Mouse (Mus musculus): ENCODE results near the gene Peli2. TPM values are rescaled to one million over a fixed set of nuclear protein-coding genes. Genes with fewer than 3 reads are reported as not detected.

Gene Peli2
- total and polyA plus RNA-seq, 3 experiments = not detected

DNA sequence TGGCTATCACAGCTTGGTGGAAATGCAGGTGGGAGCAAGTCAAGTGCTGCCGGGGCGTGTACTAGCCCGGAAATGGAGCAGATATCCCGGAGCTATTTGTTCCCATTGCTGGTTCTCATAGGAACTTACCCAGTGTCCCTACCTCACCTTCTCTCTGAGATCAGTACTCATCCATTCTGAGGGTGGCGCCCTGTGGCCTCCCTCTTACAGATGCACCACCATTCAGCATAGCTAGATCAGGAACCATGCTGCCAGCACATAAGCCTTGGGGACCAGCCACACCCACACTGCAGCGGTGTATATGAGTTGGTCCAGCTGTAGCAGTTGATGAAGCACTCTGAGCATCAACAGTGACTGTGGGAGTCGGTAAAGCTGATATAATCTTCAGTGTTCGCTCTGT is 52.3 kb downstream of the Peli2 start:
- in situ Hi-C loops (cut with MboI; ENCODE audit: low pct_ligation_motif_present, low pct_unique_long_range_greater_than_20kb, low sequenced_read_pairs) (no loop called here), dilution Hi-C loops (cut with MboI; ENCODE audit: extremely low pct_ligation_motif_present, extremely low pct_unique_long_range_greater_than_20kb, low sequenced_read_pairs) (no loop called here)
- Histone ChIP-seq H3K36me3 (replicated peaks in 1 of 2; ENCODE audit: control insufficient read depth in 1 of 2, insufficient read depth in 1 of 2, low read length in 1 of 2) (no peaks in the 10 kb centered on the region), H3K27me3 (replicated peaks) (no peaks in the 10 kb centered on the region), H3K9me3 (replicated peaks; ENCODE audit: low read length) (no peaks in the 10 kb centered on the region), H3K9ac (ENCODE audit: insufficient read depth, low read depth) (no peak overlapping the region), H3K4me3 (replicated peaks in 1 of 3; ENCODE audit: low read depth in 2 of 3, low read length in 2 of 3, poor library complexity in 1 of 3) (no peak overlapping the region), H3K4me2 (ENCODE audit: insufficient read depth, low read depth, poor library complexity, severe bottlenecking) (no peak overlapping the region), H3K79me2 (replicated peaks; ENCODE audit: control insufficient read depth, extremely low read depth, insufficient read depth, poor library complexity, severe bottlenecking) (no peaks in the 10 kb centered on the region), H3K4me1 (ENCODE audit: control insufficient read depth in 1 of 2, insufficient read depth in 2 of 2) (peaks cover 0 to 9% of the 10 kb centered on the region in 2 experiments; a peak in 2 of 4 replicates), H3K27ac (ENCODE audit: insufficient read depth, low read depth) (no peak overlapping the region)
- TF ChIP-seq NRF1 (IDR thresholded peaks at IDR 0.05; ENCODE audit: low read depth, low read length) = no peak
- TF ChIP-seq ETS1 (conservative IDR thresholded peaks at IDR 0.05; ENCODE audit: low read depth, low read length) = no peak
- TF ChIP-seq TCF12 (IDR thresholded peaks at IDR 0.05; ENCODE audit: low read depth, low read length) = no peak
- TF ChIP-seq MEF2A (IDR thresholded peaks at IDR 0.05; ENCODE audit: borderline replicate concordance, low read depth, low read length) = no peak
- TF ChIP-seq EP300 (IDR thresholded peaks at IDR 0.05; ENCODE audit: low read length) = no peak
- TF ChIP-seq IRF4 (IDR thresholded peaks at IDR 0.05; ENCODE audit: low read depth, low read length) = no peak
- TF ChIP-seq NELFE (IDR thresholded peaks at IDR 0.05; ENCODE audit: low read depth, low read length) = no peak
- TF ChIP-seq ZC3H11A (IDR thresholded peaks at IDR 0.05; ENCODE audit: low read depth, low read length) = no peak
- DNase-seq (ENCODE audit: extremely low read depth) = no peak

DNA sequence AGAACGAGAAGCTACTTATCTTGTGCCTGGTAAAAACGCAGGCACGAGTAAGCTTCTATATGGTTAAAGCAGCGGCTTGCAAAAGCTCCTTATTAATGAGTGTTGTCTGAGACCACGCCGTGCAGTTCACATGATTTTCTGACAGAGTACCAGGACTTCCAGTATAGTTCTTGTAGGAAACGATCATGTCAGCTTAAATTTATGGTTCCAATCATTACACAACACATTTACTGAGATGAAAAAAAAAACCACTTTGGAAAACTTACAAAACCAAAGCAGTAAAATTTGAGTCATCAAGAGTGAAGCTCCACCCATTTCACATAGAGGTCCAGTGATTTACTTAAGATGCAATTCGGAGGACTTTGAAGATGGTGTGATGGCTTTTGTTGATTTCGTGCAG is 53.2 kb downstream of the Peli2 start:
- Histone ChIP-seq H3K4me3 (replicated peaks in 1 of 3; ENCODE audit: low read depth in 2 of 3, low read length in 2 of 3, poor library complexity in 1 of 3) (no peak overlapping the region), H3K9ac (ENCODE audit: insufficient read depth, low read depth) (no peak overlapping the region), H3K4me2 (ENCODE audit: insufficient read depth, low read depth, poor library complexity, severe bottlenecking) (no peak overlapping the region), H3K9me3 (replicated peaks; ENCODE audit: low read length) (no peaks in the 10 kb centered on the region), H3K36me3 (replicated peaks in 1 of 2; ENCODE audit: control insufficient read depth in 1 of 2, insufficient read depth in 1 of 2, low read length in 1 of 2) (no peaks in the 10 kb centered on the region), H3K4me1 (ENCODE audit: control insufficient read depth in 1 of 2, insufficient read depth in 2 of 2) (peaks cover 3 to 17% of the 10 kb centered on the region in 2 experiments; a peak in 3 of 4 replicates), H3K27ac (ENCODE audit: insufficient read depth, low read depth) (no peak overlapping the region), H3K27me3 (replicated peaks) (no peaks in the 10 kb centered on the region), H3K79me2 (replicated peaks; ENCODE audit: control insufficient read depth, extremely low read depth, insufficient read depth, poor library complexity, severe bottlenecking) (no peaks in the 10 kb centered on the region)
- dilution Hi-C loops (cut with MboI; ENCODE audit: extremely low pct_ligation_motif_present, extremely low pct_unique_long_range_greater_than_20kb, low sequenced_read_pairs) = no loop called here
- TF ChIP-seq POLR2AphosphoS2 (IDR thresholded peaks at IDR 0.05; ENCODE audit: low read depth, low read length) (no peak), NRF1 (IDR thresholded peaks at IDR 0.05; ENCODE audit: low read depth, low read length) (no peak), POLR2A (IDR thresholded peaks at IDR 0.05; ENCODE audit: low read depth, low read length) (no peak), ZC3H11A (IDR thresholded peaks at IDR 0.05; ENCODE audit: low read depth, low read length) (no peak)
- in situ Hi-C loops (cut with MboI; ENCODE audit: low pct_ligation_motif_present, low pct_unique_long_range_greater_than_20kb, low sequenced_read_pairs) = no loop called here
- no peak for DNase-seq (ENCODE audit: extremely low read depth)

DNA sequence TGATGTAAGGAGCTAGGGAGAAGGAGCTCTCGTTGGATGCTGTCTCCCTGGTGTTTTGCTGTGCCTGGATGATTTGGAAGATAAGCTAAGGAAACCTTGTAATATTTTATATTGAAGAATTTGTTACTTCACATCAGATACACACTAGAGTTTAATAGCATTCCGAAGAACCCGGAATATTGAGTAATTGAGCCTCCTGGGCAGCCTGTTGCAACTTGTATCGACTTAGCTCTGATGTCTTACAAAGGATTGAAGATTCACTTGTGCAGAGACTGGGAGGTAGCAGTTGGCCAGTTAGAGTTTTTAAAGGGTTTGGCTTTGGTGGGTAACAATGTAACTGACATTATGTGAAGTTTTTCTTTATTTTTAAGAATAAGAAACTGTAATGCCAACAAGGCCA is 53.7 kb downstream of the Peli2 start:
- in situ Hi-C loops (cut with MboI; ENCODE audit: low pct_ligation_motif_present, low pct_unique_long_range_greater_than_20kb, low sequenced_read_pairs) = no loop called here
- Histone ChIP-seq H3K36me3 (replicated peaks in 1 of 2; ENCODE audit: control insufficient read depth in 1 of 2, insufficient read depth in 1 of 2, low read length in 1 of 2) (no peaks in the 10 kb centered on the region), H3K79me2 (replicated peaks; ENCODE audit: control insufficient read depth, extremely low read depth, insufficient read depth, poor library complexity, severe bottlenecking) (no peaks in the 10 kb centered on the region), H3K4me1 (ENCODE audit: control insufficient read depth in 1 of 2, insufficient read depth in 2 of 2) (peaks cover 3 to 17% of the 10 kb centered on the region in 2 experiments; a peak in 3 of 4 replicates), H3K4me2 (ENCODE audit: insufficient read depth, low read depth, poor library complexity, severe bottlenecking) (no peak overlapping the region), H3K27ac (ENCODE audit: insufficient read depth, low read depth) (no peak overlapping the region), H3K9me3 (replicated peaks; ENCODE audit: low read length) (no peaks in the 10 kb centered on the region), H3K4me3 (replicated peaks in 1 of 3; ENCODE audit: low read depth in 2 of 3, low read length in 2 of 3, poor library complexity in 1 of 3) (no peak overlapping the region), H3K9ac (ENCODE audit: insufficient read depth, low read depth) (no peak overlapping the region), H3K27me3 (replicated peaks) (no peaks in the 10 kb centered on the region)
- dilution Hi-C loops (cut with MboI; ENCODE audit: extremely low pct_ligation_motif_present, extremely low pct_unique_long_range_greater_than_20kb, low sequenced_read_pairs) = no loop called here
- TF ChIP-seq ETS1 (conservative IDR thresholded peaks at IDR 0.05; ENCODE audit: low read depth, low read length) (no peak), ZMIZ1 (IDR thresholded peaks at IDR 0.05; ENCODE audit: low read depth, low read length) (no peak)
- DNase-seq (ENCODE audit: extremely low read depth) = no peak
